Mouse (Mus musculus) olfactory bulb, adult 2 months (tissue): ENCODE data around the gene Hoxb1.

Source experiments
- CTCF ChIP-seq: fragments of 200-500 bp; IDR thresholded peaks from 2 replicates; pipeline ENCODE4 v1.5.1; 2012; ENCODE audit warnings: low read depth, mild to moderate bottlenecking, low read length, moderate library complexity; ENCODE audit not compliant: insufficient read depth
- POLR2A ChIP-seq: fragments of 200-500 bp; IDR thresholded peaks from 2 replicates; pipeline ENCODE4 v1.6.1; 2012; ENCODE audit warnings: mild to moderate bottlenecking, low read depth, low read length, moderate library complexity; ENCODE audit not compliant: insufficient read depth

DNA sequence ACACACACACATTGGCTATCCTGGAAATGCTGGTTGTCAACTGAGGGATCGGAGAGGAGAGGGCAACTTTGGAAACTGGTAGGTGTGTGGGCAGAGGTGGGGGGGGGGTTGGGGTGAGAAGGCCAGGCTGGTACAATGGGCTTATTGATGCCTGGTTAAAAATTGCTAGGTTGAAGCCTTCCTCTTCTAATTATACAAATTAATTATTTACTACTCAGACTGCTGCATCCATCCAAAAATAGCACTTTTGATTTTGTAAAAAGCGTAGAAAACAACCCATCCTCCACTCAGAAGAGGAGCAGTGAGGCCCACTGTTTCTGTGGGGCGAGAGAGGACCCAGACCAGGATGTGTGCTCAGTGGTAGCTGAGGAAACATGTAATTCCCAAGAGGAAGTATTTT lies 30.6 kb upstream of the Hoxb1 start:
- TF ChIP-seq CTCF (no peak), POLR2A (no peak)
